Mouse (Mus musculus) retina, adult 2 months (tissue): ENCODE results near the gene Lrba.

Experiments
- DNase-seq: peaks from one replicate; pipeline ENCODE4 v3.0.0-alpha.2; 2012; ENCODE audit warnings: low read depth, low spot score

Lrba gene

DNA sequence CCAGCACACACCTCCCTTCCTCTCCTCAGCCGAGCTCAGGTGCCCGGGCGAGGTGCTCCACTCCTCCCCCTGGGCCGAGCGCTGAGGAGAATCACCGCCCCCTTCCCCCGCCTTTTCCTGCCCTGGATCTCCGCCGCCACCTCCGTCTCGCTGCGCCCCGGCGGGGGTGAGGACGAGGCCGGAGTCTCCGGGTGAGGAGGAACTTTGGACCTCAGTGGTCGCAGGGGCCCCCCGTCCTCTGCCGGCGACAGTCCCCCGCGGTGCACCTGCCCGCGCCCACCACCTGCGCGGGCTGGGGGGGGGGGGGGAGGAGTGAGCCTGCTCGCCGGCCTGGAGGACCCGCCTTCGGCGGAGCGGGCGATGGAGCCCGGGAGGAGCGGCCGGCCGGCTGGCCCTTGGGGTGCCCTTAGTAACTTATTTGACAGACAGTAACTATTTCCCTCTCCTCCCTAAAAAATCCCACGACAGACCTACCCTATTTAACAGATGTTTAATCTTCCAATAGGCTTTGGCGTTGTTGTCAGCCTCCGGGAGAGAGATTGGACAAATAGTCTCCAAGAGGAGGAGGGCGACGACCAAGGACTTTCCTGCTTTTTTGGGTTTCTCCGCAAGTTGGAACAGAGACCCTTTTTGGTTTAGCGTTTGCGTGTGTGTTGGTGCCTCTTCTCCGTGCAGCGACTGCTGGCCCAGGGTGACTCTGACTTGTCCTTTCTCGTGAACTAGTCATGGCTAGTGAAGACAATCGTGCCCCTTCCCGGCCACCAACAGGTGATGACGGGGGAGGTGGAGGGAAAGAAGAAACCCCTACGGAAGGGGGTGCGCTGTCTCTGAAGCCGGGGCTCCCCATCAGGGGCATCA, at the start of gene Lrba:
Gene Lrba, plus strand, starts transcription at position 117 of the 858 bp plus-strand sequence.
- peak; percentile 64 for DNase-seq

DNA sequence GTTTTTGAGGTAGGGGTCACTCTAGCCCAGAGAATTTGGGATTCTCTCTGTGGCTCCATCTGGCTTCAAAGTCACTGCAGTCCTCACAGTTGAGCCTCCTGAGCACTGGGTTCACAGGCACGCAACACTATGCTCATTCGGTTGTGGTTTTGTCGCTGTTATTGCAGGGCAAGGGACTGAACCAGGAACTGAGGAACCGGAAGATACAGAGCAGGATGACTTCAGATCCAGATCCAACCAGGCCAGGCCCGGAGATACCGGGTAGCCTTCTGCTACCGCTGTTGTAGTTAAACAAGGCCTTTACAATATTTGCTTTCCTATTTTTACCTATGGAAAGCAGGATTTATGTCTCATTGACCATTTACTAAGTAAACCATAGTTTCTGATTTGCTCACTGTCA, 44.8 kb upstream of the Lrba start:
- no peak for DNase-seq

DNA sequence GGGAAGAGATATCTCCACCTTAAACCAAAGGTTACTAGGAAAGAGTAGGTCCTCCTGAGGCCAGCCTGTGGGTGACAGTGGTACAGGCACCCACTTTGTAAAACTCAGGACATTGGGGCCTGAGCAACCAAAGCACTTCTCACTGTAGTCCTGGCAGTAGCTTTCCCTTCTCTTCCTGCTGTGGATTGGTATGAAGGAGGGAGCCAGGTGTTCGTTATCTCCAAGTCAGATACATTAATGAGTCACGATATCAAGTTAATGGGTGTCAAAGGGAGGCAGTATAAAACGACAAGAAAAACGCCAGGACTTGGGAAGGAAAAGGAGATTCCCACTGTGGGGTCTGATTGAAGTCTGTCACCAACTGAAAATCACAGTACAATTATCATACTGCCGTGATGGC, 43.4 kb upstream of the Lrba start:
- no peak for DNase-seq

DNA sequence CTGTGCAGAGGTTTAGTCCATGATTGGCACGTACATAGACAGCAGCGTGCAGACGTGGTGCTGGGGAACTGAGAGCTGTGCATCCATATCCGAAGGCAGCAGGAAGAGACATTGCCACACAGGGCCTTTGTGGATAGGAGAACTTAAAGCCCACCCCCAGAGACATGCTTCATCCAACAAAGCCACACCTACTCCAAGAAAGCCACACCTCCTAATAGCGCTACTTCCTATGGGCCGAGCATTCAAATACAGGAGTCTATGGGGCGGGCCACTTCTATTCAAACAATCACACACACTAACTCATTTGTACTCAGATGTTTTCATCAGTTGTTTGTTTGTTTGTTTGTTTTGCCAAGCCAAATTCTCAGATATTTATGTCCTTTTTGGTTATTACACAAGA, 39.9 kb upstream of the Lrba start:
- DNase-seq, result no peak

DNA sequence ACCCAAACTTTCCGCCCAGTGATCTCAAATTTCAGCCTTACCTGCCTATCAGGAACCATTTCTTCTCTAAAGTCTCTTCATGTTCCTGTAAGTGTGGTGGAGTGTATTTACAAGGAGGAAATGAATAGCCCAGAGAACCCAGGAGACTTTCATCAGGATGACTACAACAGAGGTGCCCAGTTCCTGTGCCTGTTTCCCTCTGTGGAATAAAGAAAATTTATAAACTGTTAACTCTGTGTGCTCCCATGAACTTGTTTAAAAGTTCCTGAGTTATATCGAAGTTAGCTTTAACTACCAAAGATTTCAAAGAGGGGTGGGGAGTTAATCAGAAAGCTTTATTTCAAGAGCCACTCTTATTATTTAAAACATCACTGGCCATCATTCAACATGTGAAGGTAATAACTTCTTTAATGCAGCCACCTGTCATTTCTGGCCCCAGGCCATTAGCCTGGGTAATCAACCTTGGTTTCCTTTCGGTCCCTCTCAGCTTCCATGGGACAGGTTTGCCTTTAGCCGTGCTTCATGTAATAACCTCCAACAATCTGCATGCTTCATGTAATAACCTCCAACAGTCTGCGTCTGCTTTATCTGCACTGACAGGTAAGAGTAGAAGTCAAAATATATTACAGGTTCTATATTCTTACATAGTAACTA, 36.6 kb upstream of the Lrba start:
- no peak for DNase-seq

DNA sequence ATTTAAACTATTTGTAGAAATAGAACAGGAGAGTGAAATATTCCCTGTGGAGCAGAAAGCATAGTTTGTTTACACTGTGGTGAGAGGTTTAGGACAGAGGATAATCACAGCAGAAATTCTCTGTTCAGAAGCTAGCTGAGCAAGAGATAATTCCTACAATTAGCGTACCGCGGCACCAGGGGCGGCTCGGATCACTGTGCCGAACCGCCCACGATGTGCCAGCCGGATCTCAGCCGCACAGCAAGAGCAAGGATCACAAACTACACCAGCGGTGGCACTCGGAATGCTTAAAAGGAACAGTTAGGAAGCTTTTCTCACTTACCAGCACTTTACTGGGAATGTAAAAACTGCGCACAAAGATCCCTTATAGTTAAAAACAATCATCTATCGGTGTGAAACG, 28.5 kb upstream of the Lrba start:
- DNase-seq, result no peak

DNA sequence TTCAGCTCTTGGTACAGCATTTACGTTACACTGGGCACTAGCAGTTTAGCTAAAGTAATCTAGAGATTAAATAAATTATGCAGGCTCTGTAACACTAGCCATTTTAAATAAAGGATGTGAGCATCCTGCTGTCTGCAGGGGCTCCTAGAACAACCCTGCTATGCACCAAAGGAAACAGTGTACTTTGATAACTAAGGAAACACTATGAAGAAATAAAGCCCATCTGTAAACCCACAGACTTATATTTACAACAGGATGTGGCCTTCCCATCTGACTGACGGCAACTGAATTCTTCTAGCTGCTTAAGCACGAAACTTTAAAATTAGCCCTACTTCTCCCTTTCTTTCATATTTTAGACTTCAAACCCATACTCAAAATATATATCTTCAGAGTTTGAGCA, 28.0 kb upstream of the Lrba start:
- DNase-seq, result no peak

DNA sequence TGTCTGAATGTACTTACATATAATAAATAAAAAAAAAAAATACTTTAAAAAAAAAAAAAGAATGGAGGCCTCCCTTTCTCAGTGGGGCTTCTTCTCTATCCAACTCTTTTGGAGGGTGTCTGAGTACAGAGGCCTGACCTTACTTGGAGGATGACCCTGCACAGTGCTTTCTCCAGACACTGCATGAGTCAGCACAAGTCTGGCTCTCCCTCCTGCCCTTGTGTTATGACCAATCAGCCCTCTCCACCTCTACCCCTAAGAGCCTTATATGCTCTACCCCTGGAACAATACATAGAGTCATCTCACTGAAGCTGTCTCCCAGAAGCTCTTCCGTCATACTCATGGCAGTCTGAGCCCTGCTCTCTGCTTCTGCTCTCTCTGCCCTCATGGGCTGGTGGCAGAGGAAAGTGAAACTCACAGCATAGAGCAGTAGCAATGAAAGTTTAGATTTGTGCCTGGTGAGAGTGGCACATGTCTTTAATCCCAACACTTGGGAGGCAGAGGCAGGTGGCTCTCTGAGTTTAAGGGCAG, 22.8 kb upstream of the Lrba start:
- DNase-seq, result no peak

DNA sequence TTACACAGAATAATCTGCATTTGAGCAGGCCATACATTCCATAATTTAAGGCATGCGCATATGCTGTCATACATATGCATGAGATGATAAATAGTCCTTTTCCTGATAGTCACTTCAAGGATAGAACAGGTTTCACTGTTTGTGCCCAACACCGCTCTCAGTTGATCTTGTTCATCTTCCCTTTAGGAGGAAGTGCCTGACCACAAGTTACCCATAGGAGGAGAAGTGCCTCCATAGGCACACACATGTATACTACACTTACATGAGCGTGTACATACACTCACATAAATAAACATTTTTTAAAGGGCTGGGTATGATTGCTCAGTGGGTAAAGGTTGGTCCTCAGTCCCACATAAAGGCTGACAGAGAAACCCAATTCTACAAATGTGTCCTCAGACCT, 22.0 kb upstream of the Lrba start:
- no peak for DNase-seq

DNA sequence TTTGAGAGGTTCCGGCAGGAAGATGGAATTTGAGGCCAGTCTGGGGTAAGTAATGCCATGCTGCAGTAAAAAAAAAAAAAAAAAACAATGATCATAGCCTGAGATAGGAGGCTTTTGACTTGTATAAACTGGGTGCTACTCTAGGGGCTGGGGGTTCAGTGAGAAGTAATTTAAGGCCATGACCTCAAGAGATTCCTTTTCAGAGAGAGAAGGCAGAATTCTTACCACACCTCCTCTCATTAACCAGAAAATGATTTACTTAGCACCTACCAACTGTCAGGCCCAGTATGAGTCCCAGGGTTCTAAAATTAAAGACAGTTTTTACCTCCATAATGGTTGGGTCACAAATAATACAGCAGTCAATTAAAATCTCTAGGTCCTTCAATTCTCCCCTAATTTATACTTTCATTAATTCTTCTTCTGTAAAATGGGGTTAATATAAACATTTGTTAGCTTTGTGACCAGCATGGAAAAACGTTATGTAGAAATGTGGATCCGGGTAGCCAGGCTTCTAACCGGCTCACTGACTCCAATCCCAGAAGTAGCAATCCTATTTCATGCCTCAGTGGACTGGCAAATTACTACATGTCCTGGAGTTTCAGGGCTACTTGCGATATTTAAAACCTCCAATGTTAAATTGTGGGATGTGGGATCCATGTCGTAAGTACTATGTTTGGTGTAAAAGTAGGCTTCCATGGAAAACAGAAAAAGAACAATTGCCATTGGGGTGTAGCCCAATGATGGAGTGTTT, 19.7 kb upstream of the Lrba start:
- DNase-seq, result no peak

DNA sequence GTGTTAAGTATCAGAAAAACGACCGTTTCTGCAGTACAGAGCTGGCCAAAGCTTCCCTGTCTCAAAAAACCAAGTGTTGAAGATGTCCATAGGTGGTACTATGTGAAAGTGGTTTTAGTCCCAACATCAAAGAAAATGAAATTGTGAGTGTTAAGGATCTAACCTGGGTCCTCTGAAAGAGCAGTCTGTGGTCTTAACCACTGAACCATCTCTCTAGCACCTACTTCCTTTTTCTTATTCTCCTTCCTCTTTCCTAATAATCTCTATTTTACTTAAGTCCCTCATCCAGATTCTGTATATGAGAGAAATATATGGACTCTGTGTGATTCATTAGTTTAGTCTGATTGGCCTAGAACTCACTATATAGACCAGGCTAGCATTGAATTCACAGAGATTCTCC, 17.9 kb upstream of the Lrba start:
- DNase-seq, result no peak

DNA sequence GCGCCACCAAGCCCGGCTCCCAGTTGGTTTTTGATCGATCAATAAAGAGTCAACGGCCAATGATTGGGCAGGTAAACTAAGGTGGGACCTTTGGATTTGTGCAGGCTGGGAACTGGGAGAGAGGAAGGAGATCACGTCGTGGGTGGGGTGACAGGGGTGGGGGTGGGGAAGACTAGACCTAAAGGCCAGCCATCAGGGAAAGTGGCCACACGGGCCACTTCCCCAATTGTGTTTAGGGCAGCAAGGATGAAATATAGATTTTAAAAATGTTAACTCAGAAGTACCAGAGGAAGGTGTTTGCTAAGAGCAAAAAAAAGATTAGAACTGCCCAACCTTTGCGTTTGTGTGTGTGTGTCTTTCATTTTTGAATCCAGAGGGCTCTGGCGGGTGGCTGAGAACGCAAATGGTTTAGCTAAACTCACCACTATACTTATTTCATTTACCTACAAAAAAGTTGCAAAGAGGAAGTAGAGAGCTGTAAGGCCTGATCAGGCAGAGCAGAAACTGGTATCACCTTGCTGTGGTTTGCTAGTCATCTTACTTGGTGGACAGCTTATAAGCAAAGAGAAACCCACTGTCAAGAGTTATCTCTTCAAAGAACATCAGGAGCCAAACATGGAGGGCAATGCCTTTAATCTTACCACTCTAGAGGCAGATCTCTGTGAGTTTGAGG, 14.1 kb upstream of the Lrba start:
- no peak for DNase-seq

DNA sequence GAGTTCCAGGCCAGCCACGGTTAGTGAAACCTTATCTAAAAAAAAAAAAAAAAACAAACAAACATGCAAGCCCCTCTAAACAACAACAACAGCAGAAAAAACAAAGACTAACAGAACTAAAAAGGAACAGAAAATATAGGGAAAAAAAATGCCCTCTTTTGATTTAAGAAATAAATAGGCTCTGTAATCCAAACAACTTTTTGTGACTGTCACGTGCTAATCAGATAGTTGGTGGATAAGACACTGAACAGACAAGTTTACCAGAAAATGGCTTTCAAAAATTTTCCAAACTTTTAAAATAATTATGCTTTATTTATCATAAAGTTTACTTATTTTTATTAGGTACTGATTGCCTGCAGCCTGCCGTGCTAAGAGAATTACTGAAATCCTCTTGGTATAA, 13.5 kb upstream of the Lrba start:
- no peak for DNase-seq

DNA sequence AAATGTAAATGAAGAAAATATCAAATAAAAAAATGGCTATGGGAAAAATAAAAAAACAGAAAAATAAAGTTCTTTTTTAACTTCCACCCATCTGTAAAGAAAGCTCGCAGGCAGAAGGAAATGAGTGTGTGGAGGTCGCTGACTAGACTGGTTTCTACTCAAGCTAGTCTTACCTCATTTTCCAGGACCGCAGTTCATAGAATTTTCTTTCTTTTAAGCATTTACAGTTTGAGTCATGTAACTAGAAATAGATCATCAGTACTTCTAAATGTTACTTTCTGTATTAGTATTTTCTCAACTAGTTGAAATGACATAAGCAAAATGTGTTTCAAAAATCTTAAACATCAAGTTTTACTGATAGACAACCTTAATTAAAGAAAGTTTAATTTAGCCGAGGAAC, 10.2 kb upstream of the Lrba start:
- DNase-seq, result no peak

DNA sequence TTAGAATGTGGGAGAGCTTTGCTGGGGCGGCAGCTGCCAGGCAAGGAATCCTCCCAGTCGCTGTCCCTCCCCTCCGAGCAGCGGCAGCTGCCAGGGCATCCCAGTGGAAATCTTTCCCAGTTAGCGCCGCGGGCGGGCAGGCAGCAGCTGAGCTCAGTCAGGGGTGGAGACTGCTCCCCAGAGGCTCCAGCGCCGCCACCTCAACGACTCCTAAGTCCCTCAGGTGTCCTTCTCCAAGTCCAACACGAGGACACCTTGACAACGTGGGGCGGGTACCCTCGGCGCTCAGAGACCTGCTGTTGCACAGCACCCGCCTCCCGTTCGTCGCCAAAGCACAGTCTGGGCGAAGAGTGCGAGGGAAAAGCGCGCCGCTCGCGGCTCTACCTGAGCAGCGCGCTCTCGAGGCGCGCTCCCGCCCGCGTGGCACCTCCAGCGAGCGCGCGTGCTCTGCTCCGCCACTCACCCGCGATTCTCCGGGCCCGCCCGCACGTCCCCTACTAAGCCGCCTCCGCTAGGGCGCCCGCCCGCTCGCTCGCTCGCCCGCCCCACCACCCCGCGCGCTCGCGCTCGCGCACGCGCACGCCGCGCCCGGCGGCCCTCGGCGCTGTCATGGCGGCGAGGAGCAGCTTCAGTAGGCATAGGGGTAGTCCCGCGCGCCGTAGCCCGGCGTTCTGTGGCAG, 706 bp upstream of the Lrba start:
- peak; percentile 82 for DNase-seq

DNA sequence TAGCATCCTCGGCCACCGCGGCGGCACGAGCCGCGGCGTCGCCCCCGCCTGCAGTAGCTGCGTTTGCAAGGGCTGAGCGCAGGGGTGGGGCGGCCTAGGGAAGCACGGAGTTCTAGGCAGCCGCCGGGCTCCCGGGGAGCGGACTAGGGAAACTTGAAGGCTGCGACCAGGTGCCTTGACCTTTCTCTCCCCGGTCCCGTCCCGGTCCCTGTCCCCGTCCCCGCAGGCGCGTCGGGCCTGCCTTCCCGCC, 241 bp upstream of the Lrba start:
- no peak for DNase-seq

DNA sequence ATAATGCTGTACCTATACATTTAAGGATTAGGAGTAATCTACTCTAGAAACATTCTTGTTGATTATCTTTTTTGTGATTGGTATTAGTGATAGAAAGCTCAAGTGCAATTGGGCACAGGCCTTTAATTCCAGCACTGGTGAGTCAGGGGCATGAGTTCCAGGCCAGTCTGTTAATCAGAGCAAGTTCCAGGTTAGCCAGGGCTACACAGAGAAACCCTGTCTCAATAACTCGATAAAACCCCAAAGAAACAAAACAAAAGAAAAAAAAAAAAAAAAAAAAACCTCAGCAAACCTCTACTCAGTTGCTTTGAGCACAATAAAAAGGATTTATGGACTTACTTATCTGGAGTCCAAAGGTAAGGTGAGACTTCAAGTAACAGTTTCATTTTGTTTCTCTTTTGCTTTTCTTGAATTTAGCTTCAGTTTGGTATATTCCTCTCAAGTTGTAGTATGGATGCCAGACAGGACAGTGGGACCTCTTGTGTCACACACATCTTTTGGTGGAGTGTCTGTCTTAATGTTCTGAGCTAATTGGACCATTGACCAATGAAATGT, 7.1 kb downstream of the Lrba start:
- no peak for DNase-seq

DNA sequence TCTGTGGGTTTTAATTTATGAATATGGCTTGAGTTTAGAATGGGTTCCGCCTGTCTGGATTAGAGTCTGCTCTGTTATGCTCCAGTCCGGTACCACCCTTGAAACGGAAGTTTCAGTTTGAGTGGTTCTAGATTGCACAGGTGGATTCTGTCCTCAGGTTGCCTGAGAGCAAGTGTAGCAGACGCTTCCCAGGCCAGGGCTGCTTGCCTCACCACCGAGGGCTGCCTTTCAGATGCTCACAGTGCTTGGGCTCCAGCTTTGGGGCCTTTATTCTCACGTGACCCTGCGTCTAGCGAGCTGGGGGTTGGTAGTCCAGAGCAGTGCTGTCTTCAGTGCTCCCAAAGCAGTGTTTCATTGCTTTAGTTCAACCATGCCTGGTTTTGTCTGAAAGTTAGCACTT, 22.7 kb downstream of the Lrba start:
- DNase-seq, result no peak

DNA sequence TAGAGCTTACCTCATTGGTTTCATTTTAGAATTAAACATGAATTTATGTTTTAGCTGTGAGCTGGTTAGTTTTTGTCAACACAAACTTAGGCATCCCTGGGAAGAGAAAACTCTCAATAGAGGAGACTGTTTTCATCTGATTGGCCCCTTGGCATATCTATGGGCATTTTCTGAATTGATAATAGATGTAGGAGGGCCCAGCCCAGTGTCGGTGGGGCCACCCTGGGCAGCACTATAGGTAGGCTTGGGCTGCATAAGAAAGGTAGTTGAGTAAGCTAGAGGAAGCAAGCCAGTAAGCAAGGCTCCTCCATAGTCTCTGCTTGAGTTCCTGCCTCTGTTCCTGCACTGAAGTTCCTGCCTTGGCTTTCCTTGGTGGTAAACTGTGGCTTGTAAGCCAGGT, 26.7 kb downstream of the Lrba start:
- no peak for DNase-seq

DNA sequence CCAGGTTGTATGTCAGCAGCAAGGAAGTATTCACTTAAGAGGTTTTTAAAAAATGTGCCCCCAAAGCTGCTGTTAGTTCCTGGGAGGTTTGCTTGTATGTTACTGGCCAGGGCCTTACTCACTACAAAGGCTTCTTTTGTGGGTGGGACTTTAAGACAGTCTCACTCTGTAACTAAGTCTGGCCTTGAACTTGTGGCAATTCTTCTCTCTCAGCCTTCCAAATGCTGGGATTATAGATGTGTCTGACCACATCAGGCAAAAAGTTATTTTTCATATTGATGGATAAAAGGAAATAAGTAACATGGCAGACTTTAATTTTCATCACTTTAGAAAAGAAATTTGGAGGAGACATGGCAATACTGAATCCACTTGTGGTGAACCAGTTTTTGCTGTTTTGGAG, 28.1 kb downstream of the Lrba start:
- no peak for DNase-seq

DNA sequence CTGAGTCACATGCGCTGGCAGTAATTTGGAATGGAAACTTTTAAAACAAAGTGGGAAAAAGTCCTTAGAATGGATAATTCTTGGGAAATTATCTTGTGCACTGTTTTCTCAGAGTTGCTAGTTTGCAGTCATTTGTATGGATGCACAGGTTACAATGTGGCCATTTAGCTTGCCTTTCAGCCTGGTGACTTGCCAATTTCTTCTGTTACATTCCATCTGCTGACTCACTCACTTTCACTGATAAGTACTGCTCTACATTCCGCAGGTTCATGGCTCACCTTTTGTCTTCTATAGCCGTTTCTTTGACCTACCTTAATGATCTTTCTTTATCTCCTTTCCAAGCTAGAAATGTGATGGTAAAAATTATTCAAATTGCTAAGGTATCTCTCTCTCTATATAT, 28.6 kb downstream of the Lrba start:
- DNase-seq, result no peak
